Mouse (Mus musculus) cerebellum, adult 18-20 months (tissue): ENCODE results near the gene AL732309.1.
A peak's percentile ranks its signal among the peaks of the same experiment; 100 is the strongest.

Experiments used
- DNase-seq, 2 experiments: peaks; one replicate each; pipeline ENCODE4 v3.0.0; 2021

Gene AL732309.1

DNA sequence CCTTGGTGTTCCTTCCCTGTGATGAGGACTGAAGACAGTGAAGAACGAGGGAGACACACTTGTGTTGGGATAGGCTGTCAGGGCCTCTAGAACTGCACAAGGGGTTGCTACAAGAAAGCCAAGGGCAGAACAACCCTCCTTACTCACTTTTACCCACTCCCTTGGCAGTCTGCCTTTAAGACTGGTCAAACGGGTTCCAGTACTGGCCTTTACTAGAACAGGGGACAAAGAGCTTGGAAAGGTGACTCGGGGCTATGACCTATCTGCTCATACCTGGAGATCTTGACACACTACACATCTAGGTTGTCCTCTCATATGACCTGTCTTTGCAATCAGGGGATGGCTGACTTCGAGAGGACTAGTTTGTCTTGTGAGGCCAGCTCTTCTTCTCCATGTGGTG lies 9.1 kb downstream of the AL732309.1 start:
- no peak for DNase-seq

DNA sequence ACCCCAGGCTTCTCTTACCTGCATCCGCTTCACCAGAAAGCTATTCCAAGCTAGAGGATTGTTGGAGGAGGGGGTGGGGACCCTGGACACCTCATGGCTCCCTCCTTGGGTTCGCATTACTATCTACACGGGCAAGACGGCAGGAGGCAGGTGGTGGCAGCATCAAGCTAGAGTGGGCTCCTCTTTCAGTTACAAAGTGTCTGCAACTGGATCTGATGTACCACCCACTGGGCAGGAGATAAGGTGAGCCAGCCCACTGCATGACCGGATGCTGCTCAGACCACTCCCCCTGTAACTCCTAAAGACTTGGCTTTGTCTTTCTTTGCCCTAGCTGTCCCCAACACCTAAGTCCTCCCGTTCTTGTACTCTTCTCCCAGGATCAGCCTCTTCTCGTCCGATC lies 10.0 kb downstream of the AL732309.1 start, which contains the start of gene Rnf224:
Rnf224 (minus strand) TSS at position 174 of the 400 bp plus-strand sequence.
- DNase-seq = no peak

DNA sequence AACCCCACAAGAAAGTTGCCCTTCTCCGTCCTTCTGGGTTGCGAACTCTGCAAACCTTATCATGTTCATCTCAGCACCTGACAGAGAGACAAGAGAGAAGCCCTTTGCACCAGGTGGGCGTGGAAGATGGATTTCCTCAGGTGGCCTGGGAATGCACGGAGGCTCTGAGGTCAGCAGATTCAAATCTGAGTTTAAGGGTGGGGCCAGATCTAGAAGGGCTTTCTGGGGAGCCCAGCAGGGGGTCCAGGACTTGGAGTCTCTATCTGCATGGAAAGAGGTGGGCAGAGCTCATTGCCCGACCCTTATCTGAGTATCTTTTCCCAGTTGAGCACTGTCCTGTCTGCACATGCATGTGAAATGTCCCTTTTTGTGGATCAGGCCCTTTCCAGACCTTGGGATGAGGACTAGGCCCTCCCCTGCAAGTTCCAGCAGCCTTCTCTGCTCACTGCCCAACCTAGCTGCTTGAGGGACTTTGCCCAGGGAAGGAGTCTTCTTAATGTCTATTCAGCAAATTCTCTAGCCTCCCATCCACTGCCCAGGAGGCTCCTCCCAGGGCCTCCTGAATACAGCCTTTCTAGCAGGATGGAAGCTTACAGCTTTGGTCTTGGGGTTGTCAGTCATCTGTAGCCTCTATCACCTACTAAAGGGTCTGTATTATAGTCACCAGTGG lies 12.0 kb downstream of the AL732309.1 start:
- no peak for DNase-seq

- no peak for DNase-seq
Observed at GRCm38 (mm10) chr2:25234050-25234449, 12.6 kb downstream of the AL732309.1 start, which contains the start of gene Slc34a3. TSS of gene Slc34a3 (minus strand) at chr2:25234364.

GRCm38 (mm10) chr2:25233421-25233820 lies 13.2 kb downstream of the AL732309.1 start:
- DNase-seq = no peak

DNA sequence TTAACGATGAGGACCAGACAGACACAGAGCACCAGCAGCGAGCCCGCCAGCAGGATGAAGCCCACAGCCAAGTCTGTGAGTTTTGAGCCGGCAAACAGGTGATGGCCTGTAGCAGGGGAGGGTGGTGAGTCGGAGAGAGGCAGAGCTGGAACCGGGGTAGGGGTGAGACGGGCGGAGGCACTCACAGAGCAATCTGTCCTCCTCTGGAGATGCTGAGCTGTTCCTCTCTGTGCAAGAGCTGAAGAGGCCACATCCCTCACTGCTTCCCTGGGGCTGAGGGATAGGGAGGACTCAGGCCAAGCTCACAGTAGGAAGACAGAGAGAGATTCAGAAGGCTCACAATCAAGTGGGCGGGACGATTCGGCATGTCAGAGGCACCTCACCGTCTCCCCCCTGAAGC lies 15.6 kb downstream of the AL732309.1 start:
- DNase-seq = no peak

DNA sequence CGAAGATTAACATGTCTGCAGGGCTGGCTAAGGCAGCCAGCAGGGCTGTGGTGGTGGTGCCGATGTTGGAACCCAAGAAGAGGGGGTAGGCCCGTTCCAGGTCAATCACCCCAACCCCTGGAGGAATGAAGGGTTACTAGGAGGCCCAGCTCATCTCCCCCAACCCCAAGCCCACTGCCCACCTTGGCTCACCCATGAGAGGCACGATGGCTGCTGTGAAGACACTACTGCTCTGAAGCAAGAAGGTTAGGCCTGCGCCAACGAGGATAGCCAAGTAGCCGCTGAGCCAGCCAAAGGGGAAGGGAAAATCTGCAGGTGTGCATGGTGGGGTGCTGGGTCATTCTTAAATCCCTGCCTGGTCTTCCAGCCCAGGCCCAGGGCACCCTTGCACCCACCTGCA lies 16.1 kb downstream of the AL732309.1 start:
- no peak for DNase-seq

- no peak for DNase-seq
Observed at GRCm38 (mm10) chr2:25229582-25229981, 17.1 kb downstream of the AL732309.1 start.

DNA sequence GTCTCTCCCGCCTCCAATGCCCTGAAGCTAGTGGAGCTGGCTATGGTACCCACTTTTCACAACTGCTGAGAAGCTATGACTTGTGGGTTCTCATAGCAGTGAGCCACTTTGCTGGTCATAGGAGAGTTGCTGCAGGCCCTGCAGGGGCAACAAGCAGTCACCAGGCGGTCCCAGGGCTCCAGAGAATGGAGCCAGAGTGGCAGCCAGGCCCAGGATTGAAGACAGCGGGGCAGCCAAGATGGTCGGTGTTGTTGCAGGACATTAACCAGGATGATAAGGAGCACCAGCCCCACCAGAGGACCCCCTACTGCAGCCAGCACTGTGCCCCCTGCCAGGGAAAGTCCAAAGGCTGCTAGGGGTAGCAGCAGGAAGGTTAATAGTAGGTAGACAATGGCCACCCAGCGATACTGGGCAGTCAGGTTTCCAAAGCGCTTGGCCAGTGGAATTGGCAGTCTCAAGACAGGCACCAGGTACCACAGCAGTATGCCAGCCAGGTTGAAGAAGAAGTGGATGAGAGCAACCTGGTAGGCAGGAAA lies 17.6 kb downstream of the AL732309.1 start:
- DNase-seq = no peak

DNA sequence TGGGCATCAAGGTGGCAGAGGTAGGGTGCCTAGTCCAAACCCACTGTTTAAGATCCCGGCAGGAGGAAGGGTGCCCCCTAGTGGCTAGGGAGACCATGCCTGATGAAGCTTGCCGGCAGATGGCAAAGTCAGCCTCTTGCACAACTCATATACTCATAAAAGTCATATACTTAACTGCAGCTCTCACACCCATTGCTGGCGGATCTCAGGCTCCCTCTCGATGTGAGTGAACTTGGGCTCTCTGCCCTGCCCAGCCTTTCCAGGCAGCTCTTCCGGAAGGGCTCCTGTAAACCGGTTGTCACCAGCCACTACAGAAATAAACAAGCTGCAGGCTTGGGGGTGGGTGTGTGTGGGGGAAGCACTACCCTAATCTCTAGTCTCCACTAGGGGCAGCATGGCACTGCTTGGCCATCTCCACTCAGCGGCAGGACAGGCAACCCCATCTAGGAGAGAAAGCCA lies 18.2 kb downstream of the AL732309.1 start:
- peak; percentile 87 to 90 for DNase-seq

GRCm38 (mm10) chr2:25227406-25227805 lies 19.3 kb downstream of the AL732309.1 start:
- no peak for DNase-seq

GRCm38 (mm10) chr2:25226864-25227263 lies 19.8 kb downstream of the AL732309.1 start:
- peak in 1 of 2 experiments; percentile 40 for DNase-seq

GRCm38 (mm10) chr2:25225811-25226379 lies 20.8 kb downstream of the AL732309.1 start:
- DNase-seq = no peak

DNA sequence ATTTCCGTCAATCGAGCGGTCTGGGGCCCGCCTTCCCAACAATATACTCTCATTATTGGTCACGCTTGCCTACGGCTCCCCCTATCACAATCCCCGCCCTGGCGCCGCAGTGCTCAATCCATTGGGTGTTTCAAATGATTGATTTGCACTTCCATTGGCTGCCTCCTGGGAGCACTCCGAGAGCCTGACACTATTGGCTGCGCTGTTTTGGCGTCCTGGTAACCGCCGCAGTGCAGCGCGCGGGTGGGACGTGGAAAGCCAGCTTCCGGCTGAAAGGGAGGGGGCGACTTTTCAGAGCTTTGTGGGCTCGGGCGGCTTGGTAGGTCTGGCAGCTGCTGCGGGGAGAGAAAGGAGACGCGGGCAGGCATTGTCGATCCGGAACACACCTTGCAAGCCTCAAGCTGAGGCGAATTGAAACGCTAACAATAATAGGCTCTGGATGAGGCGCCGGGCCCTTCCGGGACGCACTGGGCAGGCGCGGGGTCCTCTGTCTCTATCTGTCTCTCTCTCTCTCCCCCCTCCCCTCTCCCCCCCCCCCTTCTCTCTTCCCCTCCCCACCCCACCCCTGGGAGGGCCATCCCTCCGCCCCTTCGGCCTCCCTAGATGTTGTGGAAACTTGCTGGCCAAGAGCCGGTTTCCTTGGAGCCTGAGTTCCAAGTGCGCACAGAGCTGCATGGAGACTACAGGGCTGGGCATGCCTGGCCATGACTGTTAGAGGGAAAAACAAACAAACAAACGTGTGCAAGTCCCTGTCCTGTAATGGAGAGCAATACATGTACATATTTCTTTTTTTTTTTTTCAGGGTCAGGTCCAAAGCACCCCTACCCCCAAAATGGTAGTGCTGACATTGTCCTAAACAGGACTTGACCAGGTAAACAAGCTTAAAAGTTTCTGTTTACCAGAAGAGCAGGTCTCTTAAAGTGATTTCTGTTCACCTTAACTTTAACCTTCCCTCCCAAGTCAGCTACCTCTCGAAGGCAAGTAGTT lies 21.6 kb downstream of the AL732309.1 start:
- peak; percentile 95 to 99 for DNase-seq

GRCm38 (mm10) chr2:25224492-25224765 lies 22.2 kb downstream of the AL732309.1 start, which contains the start of gene Tubb4b:
TSS of gene Tubb4b (minus strand) at chr2:25224702.
- no peak for DNase-seq

DNA sequence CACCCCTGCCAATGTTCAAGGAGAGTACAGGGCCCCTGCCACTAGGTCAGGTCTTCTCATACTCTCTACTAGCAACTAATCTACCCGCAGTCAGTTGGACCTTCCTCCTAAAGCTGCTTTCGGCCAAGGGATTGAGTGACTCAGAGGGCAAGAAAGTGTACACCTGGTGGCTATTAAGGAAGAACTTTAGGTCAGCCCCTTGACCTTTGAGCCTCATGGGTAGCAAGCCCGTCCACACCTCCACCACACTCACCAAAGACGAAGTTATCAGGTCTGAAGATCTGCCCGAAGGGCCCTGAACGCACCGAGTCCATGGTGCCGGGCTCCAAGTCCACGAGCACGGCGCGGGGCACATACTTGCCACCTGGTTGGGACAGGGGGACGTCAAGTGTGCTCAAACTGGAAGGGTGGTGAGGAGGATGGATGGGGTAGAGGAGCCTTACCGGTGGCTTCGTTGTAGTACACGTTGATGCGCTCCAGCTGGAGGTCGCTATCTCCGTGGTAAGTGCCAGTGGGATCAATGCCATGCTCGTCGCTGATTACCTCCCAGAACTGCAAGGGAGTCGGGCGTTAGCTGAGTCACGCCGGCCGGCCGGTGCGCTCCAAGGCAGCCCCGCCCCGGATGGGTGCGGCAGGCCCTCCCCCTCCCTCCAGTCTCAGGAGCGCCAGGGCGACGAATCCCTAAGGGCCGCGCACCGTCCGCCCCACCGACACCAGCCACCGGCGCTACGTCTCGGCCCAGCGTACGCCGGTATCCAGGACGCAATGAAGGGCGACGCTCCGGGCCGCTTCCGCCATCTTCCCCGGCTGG lies 22.8 kb downstream of the AL732309.1 start:
- DNase-seq = peak in 1 of 2 experiments; percentile 76

DNA sequence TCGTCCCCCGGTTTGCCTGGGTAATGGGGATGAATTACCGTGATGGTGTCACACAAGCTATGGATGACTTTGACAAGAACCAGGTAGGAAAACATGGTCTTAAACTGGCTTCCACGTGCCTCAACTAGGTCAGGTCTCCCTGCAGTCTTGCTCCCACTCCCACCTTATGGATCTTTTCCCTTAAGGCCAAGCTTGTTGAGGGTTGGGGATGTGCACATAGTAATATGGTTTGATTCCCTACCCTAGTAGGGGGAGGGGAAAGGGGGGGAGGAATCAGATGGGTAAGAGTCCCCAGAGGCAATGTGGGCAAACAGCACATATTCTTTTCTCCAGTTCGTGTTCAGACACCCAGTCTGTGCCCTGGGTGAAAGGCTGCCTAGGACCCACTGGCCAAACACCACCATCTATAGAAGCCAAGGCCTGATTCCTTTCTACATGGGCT lies 25.3 kb downstream of the AL732309.1 start:
- DNase-seq = no peak

DNA sequence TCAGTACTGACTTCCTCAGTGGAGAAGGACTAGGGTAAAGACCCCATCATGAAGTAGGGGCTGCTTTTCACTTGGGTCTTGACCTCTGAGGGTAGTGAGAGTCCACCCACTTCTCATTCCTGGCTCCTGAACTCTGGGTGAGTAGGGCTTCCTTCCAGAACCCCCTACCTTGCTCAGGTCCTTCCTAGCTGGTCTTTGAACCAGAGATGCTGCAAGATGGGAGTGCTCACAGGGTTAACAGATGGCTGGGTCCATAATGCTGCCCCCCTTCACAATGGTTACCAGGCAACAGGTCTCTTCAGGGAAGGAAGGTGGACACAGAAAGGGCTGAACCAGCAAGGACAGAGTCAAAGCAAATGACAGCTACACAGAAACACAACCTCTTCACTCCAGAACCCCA lies 28.2 kb downstream of the AL732309.1 start, which contains the start of gene Fam166a:
Fam166a (plus strand) TSS at position 301 of the 400 bp plus-strand sequence.
- no peak for DNase-seq

GRCm38 (mm10) chr2:25217666-25218065 lies 29.0 kb downstream of the AL732309.1 start:
- DNase-seq = no peak

DNA sequence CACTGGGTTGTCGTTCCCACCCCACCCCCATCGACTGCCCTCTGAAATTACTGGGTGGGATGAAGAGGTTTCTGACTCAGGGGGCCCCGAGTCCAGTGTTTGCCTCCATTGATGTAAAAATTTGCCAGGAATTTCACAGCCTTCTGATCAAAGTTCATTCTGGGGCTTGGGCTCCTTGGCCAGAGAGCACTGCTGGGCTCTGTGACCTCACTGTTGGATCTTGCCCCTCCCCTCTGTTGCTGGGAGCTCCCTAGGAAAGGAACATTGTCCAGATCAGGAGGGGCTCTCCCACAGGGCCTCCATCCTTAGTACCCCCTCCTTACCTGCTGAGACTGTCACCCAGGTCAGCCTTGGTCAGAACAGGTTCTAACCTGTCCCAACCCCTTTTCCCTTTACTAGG lies 32.2 kb downstream of the AL732309.1 start, which contains the start of gene Stpg3:
Stpg3 (minus strand) TSS at position 194 of the 400 bp plus-strand sequence.
- DNase-seq = peak in 1 of 2 experiments; percentile 0

- no peak for DNase-seq
Observed at GRCm38 (mm10) chr2:25213266-25213865, 33.3 kb downstream of the AL732309.1 start.
